In the genomic region with DNA sequence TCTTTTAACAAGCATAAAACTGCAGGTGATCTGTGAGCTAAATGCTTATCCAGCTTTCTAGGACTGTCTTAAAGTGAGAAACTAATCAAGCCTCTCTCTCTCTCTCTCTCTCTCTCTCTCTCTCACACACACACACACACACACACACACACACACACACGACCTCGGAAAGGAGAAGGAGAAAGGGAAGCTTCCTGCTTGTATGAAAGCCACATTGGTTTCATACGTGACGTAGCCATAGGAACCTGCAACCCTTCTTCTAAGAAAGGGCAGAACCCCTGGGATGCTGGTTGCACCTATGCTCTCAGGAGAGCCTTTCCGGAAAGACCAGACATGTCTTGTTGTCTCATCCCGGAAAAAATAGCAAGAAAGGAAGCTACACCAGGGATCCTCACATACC, we compare ENCODE assay signal across 15 mouse cellular contexts.
"Had no signal": no experiment of that assay in that cellular context is flagged by ENCODE, and none has a peak within 500 bp of the region (broad histone marks: within the 10 kb centered on the region; RNA-seq: fewer than 3 reads in every experiment).

No protein-coding gene starts in this region.

- H3K9me3 ChIP-seq: midbrain, embryonic 10.5 days; neural tube, embryonic 12.5 days; stomach, embryonic 15.5 days had no signal

- H3K4me1 ChIP-seq: midbrain, embryonic 10.5 days; midbrain, embryonic 12.5 days; stomach, embryonic 15.5 days had no signal

- DNase-seq: lung, adult 18-20 months; lung, embryonic 14.5 days; lung, postnatal 10 days; lung, postnatal 4 days; midbrain, embryonic 14.5 days; right cerebral cortex, postnatal 14 days; thymus, adult 2 months; thymus, postnatal 25 days; thymus, postnatal 4 days had no signal

- ATAC-seq: midbrain, embryonic 16.5 days had no signal

- H3K9ac ChIP-seq: lung, embryonic 14.5 days; midbrain, embryonic 12.5 days; neural tube, embryonic 12.5 days; stomach, embryonic 15.5 days had no signal

- H3K36me3 ChIP-seq: midbrain, embryonic 12.5 days had no signal

- H3K27ac ChIP-seq: midbrain, embryonic 10.5 days; midbrain, embryonic 12.5 days; neural tube, embryonic 12.5 days; stomach, embryonic 15.5 days; stomach, postnatal 0 days had no signal

- H3K4me2 ChIP-seq: lung, embryonic 14.5 days; midbrain, embryonic 12.5 days; neural tube, embryonic 12.5 days; stomach, embryonic 15.5 days had no signal

- H3K4me3 ChIP-seq: midbrain, embryonic 10.5 days; midbrain, embryonic 12.5 days; neural tube, embryonic 12.5 days; stomach, embryonic 15.5 days had no signal

- H3K27me3 ChIP-seq: midbrain, embryonic 12.5 days; neural tube, embryonic 12.5 days; stomach, embryonic 15.5 days had no signal
